Mouse (Mus musculus): ENCODE data around the gene Cd96. TPM values are rescaled to one million over a fixed set of nuclear protein-coding genes. Genes with fewer than 3 reads are reported as not detected.

The Cd96 gene
- total RNA-seq, 1 experiment from 2014 or later = 22.0 TPM

DNA sequence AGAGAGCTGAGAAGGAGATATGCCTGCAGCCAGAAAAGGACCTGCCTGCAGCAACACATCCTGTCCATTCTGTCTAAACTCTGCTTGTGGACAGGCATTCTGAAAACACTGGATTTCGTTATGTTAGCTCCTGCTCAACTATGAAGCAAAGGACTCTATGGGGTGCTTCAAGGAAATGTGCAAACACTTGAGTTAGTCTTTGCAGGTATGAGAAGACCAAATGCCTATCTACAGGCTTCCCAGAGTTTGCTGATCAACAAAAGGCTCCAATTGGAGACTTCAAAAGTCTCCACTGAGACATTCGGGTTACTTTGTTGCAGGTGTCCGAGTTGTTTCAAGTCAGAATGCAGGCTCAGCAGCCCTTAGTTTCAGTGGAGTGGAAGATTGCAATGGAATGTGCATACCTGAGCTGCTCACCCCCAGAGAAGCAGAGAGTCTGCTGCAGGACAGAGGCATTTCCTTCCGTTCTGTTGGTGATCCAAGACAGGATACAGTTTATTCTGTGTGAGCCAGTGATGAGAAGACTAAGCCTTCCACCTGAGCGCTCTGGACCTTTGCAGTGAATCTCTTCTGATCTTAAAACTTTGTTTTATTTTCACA, 33.1 kb downstream of the Cd96 start:
- no peak for ATAC-seq (replicated peaks; ENCODE audit: insufficient number of reproducible peaks, low FRiP score, low TSS enrichment, poor library complexity, severe bottlenecking)

DNA sequence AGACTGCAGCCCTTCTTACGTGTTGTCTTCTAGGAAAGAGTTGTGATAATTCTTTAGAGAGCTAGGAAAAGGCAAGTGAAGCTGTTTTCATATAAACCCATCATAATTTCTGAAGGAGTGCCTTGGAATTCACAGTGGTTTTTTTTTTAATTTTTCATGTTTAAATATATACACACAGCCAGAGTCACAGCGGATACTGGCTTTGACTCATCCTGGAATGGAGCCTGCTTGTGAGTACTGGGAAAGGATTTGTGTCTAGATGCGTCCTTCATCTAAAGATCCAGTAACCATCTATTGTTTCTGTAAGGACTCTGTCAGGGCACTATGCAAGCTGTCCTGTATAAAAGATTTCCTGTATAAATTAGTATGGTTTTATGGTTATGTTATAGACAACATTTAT, 52.1 kb downstream of the Cd96 start:
- ATAC-seq (replicated peaks; ENCODE audit: insufficient number of reproducible peaks, low FRiP score, low TSS enrichment, poor library complexity, severe bottlenecking) = no peak

DNA sequence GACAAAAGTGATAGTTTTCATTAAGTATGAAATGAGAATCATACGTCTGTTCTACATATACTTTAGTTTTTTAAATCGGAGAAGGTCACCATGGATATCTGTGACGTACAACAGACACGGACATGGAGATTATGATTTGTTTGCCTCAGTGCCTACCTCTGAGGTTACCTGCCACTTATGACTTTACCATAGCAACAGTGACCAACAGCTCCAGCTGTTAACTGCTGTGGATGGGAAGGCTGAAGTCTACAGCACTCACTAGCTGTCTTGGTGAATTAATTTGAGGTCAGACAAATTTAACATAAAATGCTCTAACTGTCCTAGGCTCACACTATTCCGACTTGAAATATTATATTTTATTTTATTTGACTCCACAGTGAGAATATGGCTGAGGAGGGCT, 56.8 kb downstream of the Cd96 start:
- ATAC-seq (replicated peaks; ENCODE audit: insufficient number of reproducible peaks, low FRiP score, low TSS enrichment, poor library complexity, severe bottlenecking) = no peak

DNA sequence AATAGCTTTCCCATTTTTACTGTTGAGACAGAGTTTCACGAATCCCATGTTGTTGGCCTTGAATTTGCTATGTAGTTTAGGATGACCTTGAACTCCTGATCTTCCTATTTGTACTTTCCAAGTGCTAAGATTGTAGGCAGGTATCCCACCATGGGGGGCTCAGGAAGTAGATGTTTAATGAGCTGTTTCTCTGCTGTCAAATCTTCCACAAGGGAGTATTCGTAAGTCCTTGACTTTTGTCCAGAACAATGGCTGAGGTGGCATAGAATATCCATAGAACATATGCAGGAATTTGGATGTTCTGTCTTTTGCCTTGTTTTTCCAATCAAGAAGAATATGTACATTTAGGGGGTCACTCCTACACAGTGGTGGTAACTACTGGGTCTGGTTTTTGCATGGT, 73.1 kb downstream of the Cd96 start:
- ATAC-seq (replicated peaks; ENCODE audit: insufficient number of reproducible peaks, low FRiP score, low TSS enrichment, poor library complexity, severe bottlenecking) = no peak

DNA sequence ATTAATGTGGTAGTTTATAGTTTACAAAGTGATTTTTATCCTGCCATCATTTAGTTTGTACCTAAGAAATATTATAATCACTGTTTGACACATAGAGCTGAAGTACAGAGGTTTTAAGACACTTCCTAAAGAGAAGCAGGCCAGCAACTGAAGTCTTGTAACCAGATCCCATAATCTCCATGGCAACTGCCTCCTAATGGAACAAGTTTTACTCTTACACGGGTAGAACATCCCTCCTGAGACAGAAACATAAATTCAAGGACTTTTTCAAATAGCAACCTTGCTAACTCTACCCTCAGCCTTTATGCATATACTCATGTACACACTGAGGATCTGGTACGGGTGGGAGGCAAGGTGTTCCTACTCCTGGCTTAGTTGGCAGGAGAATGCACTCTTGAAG, 83.8 kb downstream of the Cd96 start:
- ATAC-seq (replicated peaks; ENCODE audit: insufficient number of reproducible peaks, low FRiP score, low TSS enrichment, poor library complexity, severe bottlenecking) = no peak

DNA sequence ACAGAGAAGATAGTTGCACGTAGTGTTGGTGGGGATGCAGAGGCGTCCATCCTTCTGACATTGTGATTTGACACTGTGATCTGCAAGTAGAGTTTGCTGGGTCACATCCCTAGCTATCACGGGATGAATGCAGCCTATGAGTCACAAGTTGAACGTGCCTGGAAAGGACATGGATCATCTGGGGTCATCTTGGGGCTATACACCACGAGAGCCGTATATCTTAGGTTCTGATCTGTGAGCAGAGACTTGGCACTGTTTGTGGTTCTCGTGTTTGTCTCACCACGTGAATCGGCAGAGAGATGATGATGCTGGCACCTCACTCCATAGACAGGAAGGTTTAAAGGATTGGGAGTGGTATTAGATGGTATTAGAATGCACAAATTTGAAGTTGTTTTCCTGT, 86.2 kb downstream of the Cd96 start:
- ATAC-seq (replicated peaks; ENCODE audit: insufficient number of reproducible peaks, low FRiP score, low TSS enrichment, poor library complexity, severe bottlenecking) = no peak

DNA sequence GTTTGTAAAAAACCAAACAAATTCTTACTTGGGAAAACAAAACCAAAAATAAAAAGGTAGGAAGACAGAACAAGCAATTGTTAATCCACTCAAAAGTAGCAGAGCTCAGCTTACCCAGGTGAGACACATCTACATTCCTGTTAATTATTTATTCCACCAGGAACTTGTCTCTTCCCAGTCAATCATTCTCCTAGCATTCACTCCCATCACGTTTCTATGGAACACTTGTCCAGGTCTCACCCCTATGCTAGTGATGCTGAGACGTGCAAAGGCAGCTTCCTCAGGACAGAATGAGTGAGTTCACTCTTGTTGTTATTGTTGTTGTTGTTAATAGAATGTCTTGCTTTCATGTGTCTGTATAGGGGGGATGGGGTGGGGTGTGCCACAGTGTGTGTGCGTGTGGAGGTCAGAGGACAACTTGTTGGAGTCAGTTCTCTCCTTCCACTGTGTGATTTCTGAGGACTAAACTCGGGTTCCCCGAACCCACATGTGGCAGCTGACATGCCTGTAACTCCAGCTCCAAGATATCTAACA, 97.0 kb downstream of the Cd96 start:
- no peak for ATAC-seq (replicated peaks; ENCODE audit: insufficient number of reproducible peaks, low FRiP score, low TSS enrichment, poor library complexity, severe bottlenecking)

DNA sequence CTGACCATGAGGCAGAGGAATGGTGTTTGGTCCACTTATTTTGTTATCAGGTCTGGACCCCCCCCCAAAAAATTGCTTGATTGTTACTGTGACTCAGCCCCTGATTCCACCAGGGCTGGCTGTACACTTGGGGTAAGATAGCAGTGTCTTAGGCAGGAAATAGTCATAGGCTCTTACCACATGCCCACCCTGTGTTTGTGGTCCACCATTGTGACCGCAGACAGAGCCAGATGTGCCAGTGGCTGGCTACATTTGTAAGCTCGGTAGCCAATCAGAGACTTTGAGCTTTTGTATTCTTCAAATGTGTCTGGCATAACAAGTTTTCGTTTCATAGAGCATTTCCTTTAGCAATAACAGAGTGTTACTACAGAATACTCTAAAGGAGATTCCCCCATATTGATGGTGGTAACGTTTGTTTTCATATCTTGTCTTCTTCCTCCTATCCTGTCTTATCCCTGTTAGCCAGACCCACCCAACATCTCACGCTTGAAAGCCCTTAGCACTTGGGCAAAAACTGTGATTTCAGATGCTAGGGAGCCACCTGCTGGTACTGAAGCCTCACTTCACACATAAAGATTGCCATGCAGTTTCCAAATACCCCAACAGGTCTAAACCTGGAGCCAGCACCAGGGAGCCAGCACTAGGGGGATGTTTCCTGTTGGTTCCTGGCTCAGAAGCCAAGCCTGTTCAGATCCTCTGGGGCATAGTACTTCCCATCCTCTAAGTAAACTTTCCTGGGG, 97.7 kb downstream of the Cd96 start:
- peak; percentile 80 for ATAC-seq (replicated peaks; ENCODE audit: insufficient number of reproducible peaks, low FRiP score, low TSS enrichment, poor library complexity, severe bottlenecking)

DNA sequence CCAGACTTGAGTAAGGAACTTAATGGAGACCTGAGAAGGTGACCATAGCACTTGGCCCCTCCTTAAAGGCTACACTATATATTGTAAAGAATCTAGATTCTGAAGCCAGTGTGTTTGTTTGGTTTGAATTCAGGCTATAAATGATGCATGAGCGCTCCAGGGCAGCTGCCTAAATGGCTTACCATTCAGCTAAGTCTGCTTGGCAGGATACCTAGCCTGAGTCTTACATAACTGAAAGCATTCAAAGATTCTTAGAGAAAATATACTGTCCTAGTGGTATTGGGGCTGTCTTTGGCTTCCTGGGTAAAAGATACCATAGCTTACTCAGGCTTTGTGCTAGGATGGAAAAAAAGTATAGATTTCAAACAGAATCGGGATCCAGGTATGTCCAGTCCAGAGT, 98.7 kb downstream of the Cd96 start:
- no peak for ATAC-seq (replicated peaks; ENCODE audit: insufficient number of reproducible peaks, low FRiP score, low TSS enrichment, poor library complexity, severe bottlenecking)

DNA sequence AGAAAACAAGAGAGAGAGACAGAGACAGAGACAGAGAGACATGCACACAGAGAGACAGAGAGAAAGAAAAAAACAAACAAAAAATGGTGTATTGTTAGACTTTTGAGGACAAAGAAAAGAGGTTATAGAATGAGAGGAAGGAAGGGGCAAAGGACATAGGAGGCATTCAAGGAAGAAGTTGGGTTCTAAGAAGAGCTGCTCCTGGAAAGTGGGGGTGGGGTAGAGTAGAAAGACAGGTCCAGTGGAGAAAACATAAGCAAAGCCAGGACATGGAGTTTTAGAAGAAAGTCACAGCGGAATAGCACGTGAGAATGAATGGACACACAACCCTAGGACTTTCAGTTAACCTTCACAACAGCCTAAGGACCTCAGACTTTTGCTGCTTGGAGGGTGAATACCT, 99.7 kb downstream of the Cd96 start:
- no peak for ATAC-seq (replicated peaks; ENCODE audit: insufficient number of reproducible peaks, low FRiP score, low TSS enrichment, poor library complexity, severe bottlenecking)

DNA sequence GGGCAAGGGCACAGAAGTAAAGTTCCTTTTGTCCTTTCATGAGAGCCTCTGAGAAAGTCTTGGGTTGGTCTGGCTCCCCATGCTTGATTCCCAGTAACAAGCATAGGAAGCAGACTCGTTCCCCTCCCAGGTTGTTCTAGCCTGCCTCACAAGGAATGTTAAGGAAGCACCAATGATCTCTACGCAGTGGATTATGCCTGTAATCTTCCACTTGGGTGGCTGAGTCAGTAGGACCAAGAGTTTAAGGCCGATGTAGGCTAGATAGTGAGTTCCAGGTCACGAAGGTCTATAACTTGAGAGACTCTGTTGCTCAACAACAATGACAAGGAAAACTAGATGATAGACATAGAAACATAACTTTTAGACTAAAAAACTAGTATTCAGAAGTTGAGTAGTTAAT, 100.3 kb downstream of the Cd96 start:
- no peak for ATAC-seq (replicated peaks; ENCODE audit: insufficient number of reproducible peaks, low FRiP score, low TSS enrichment, poor library complexity, severe bottlenecking)

DNA sequence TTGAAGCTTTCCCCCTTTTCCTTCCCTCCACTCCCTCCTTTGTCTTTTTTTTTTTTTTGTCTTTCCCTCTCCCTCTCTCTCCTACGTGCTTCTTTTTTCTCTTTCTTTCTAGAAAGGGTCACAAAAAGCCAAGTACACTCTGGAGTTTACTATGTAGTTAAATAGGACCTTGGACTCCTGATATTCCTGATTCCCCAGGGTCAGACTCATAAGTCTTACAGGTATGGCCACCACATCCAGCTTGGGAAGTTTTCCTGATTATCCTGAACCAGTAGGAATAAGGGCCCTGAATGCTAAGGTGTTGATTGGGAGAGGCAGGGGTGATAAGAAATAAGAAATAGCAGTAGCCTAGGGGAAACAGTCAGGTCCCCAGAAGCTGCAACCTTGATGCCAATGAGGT, 100.7 kb downstream of the Cd96 start:
- no peak for ATAC-seq (replicated peaks; ENCODE audit: insufficient number of reproducible peaks, low FRiP score, low TSS enrichment, poor library complexity, severe bottlenecking)

DNA sequence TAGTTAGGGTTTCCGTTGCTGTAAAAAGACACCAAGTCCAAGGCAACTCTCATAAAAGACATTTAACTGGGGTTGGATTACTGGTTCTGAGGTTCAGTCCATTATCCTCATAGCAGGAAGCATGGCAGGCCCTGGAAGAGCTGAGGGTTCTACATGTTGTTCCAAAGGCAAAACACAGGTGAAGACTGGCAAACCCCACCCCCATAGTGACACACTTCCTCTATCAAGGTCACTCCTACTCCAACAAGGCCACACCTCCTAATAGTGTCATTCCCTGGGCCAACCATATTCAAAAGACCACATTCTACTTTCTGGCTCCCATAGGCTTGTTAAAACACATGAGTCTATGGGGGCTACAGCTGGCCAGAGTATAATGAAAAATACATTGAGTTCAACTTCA, 108.4 kb downstream of the Cd96 start:
- no peak for ATAC-seq (replicated peaks; ENCODE audit: insufficient number of reproducible peaks, low FRiP score, low TSS enrichment, poor library complexity, severe bottlenecking)

DNA sequence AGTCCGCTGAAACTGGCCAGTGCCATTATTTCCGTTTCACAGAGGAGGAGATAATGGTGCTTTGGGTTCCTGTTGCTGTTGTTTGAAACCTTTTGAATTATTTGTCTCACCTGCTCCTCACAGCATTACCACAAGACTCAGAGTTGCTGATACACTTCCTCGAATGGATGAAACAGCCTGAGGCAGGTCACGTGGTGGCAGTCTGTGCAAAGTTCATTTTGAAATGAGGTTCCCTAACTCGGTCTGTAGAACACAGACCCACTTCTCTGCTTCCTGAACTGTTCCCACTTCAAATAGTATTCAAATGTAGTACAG, 109.2 kb downstream of the Cd96 start:
- peak; percentile 28; the same call in 1 of the 2 replicates for ATAC-seq (replicated peaks; ENCODE audit: insufficient number of reproducible peaks, low FRiP score, low TSS enrichment, poor library complexity, severe bottlenecking)

DNA sequence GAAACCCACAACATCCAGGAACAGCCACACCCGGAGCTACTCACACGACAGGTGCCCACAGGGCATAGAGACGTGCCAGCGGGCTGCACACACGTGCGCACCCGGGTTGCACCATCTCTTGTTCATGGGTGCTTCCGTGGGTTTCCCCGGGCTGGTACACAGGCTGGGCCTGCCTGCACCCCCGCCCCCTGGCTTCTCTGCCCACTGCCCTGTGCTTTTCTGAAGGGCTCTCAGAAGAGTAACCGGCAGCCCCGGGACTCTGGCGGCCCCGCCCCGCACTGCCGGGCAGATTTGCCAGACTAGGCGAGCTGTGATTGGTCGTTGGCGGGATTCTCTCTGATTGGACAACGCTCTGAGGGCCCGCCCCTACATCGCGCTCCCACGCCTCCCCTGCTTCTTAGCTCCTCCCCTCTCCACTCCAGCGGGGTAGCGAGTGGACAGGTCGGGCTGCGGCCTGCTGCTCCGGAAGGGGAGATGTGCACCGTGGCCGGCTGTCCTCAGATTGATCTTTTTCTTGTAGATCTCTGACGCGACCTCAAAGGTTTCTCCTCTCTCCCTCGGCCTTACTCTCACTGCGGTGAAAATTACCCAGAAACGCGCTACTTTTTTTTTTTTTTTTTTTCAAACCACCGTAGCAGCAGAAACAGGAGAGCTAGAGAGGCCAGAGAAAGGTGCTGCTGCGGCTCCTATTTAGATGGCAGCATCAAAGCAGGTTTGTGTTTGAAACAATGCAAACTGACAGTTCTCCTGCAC, 109.7 kb downstream of the Cd96 start, which contains the start of gene Plcxd2:
Plcxd2 (minus strand) TSS at position 66 of the 753 bp plus-strand sequence.
- peak; percentile 98 for ATAC-seq (replicated peaks; ENCODE audit: insufficient number of reproducible peaks, low FRiP score, low TSS enrichment, poor library complexity, severe bottlenecking)

DNA sequence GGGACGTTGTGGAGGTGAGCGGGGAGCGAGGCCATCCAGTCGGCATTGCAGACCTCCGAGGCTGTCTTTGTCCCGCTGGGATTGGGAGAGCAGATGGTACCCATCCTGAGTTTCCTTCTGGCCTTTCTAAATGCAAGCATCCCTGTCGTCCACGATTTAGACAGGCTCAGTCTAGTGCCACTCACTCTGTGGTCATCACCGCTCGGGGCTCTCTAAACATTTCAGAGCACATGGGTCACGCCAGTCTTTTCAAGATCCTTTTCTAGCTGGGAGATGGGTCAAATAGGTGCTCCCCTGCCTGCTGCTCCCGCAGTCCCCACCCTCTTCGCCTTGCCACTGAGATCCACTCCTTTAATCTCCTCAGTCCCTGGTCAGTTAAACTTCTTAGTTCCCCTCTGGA, 110.3 kb downstream of the Cd96 start:
- ATAC-seq (replicated peaks; ENCODE audit: insufficient number of reproducible peaks, low FRiP score, low TSS enrichment, poor library complexity, severe bottlenecking) = no peak

DNA sequence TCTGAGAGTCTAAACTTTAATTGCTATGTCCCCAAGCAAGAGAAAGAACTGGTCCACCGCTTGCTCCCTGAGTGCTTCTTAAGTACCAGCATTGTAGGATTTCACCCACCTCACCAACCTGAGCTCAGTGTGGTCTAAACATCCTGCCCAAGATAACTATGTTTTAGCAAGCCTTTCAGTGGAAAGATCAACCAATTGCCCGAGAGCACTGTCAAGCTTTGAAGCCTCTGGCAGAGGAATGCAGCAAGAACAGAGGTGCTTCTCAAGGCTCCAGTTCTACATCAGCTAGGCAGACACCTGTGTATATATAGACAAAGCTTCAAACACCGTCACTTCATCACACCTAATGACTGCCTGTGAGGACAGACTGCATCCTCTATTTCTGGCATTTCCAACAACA, 111.3 kb downstream of the Cd96 start:
- no peak for ATAC-seq (replicated peaks; ENCODE audit: insufficient number of reproducible peaks, low FRiP score, low TSS enrichment, poor library complexity, severe bottlenecking)

DNA sequence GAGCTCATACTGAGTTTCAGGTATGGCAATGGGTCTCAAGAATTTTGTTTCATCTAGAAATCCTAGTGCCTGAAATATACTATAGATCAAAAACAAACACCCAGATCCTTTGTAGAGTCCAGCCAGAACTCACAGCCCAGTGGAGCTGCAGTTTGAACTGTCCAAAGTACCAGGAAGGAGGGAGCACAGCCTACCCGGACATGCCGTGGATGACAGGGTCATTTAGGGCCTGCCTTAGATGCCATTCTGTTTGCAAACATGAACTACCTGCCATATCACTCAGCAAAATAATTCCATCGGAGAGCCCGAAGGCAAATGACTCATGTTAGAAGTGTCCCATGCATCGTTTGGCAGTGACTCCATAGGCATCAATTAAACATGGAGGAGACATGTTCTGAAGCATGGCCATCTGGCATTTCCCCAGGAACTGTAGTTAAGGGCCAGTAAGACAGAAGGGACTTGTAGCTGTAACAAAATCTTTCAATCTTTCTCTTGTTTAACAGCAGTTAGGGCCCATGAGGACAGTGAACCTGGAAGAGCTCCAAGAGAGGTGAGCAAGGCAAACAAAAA, 111.9 kb downstream of the Cd96 start:
- ATAC-seq (replicated peaks; ENCODE audit: insufficient number of reproducible peaks, low FRiP score, low TSS enrichment, poor library complexity, severe bottlenecking) = no peak

DNA sequence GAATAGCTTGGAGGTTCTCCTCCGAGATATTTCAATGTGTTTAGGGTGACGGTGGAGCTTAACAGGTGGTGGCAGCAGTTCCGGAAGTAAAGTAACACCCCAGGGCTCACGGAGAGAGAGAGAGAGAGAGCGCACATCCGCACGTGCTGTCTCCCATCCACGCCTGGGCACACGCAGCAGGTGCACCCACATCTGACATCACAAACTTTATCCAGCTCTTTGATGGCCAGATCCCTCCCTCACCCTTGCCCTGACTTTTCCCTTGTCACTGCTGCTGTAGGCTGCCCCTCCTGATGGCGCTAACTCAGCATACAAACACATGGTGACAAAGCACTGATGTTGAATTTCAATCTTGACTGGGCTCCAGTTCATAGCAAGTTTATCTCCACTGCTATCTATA, 113.8 kb downstream of the Cd96 start:
- no peak for ATAC-seq (replicated peaks; ENCODE audit: insufficient number of reproducible peaks, low FRiP score, low TSS enrichment, poor library complexity, severe bottlenecking)

Measured in monocyte, adult 5-6 weeks (primary cell).